Mouse (Mus musculus) left cerebral cortex, adult 2 months (tissue): ENCODE data around the gene Ric8a. TPM values are rescaled to one million over a fixed set of nuclear protein-coding genes. Genes with fewer than 3 reads are reported as not detected.

Experiments
- DNase-seq, 2 experiments: peaks; one replicate each; pipeline ENCODE4 v3.0.0; 2021 to 2022; ENCODE audit warnings: low spot score in 2 of 2, mixed read lengths in 1 of 2; ENCODE audit errors: extremely low spot score in 1 of 2
- H3K27ac ChIP-seq: fragments of 200-600 bp; 2 replicates; pipeline ENCODE4 v1.8.1; 2022
- H3K4me3 ChIP-seq: fragments of 200-600 bp; 2 replicates; pipeline ENCODE4 v1.8.1; 2022
- CTCF ChIP-seq: fragments of 200-600 bp; IDR thresholded peaks from 2 replicates; pipeline ENCODE4 v1.8.1; 2022; ENCODE audit warnings: antibody characterized with exemption, mild to moderate bottlenecking, moderate library complexity
- intact Hi-C: fragments of 180-260 bp; cut with DNase I; formaldehyde crosslinking; loops from one replicate; pipeline ENCODE4 v1.15.1; 2025
- total RNA-seq, 2 experiments: library from RNA; stranded (reverse); gene quantifications; 2 replicates each; pipeline ENCODE4 v1.2.3; 2021

Gene Ric8a
- total RNA-seq, 2 experiments from 2014 or later: 62.1 to 74.2 TPM

DNA sequence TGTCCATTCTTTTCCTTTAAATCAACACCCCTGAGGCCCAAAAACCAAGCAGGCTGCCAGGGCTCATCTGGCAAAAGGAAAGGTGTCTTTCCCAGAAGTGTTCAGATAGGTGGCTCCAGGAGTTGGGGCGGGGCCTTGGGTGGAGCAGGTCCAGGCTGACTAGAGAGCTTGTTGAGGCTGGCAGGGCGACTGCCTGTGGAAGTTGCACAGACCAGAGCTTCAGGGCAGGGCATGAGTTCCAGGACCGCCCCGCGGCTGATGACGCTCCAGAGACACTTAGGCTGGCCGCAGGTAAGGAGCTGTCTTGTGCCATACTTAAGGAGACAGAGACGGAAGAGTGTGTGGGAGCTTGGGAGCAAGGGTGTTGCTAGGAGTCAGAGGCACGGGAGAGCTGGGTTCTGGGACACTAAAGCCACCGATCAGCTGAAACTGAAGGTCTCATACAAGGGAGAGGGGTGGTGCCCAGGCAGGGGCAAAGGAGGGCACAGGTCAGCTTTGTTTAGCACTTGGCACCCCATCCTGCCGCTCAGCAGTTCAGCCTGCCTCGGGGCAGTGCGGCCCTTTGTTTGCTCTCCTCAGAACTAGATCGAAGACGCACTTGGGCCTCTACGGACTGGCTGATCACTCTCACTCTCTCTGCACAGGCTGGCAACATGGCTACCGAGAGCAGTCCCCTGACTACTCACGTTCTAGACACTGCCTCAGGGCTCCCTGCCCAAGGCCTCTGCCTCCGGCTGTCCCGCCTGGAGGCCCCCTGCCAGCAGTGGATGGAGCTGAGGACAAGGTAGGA, 21.6 kb upstream of the Ric8a start, which contains the start of gene Urah:
TSS of gene Urah (plus strand) at position 51 of the 790 bp plus-strand sequence.
- Histone ChIP-seq H3K4me3 (no peak within 1 kb of the TSS), H3K27ac (peak within 1 kb of the TSS; percentile 77)
- no peak for TF ChIP-seq CTCF
- DNase-seq: no peak
- intact Hi-C loops: no loop called here

DNA sequence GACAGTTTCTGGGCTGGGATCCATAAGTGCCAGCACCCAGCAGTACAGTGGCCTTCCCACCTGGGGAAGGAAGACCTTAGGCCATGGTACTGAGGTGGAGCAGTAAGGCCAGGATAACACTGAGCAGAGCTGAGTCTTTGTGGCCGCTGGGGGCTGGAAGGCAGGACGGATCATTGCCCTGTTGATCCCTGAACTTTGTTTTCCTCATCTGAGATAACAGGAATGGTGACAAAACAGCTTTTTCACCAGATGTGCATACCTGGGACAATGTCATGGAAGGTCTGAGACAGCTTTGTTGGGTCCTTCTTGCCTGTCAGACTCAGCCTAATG, 21.0 kb upstream of the Ric8a start:
- Histone ChIP-seq H3K27ac (peak overlapping the region; percentile 77), H3K4me3 (no peak overlapping the region)
- DNase-seq: no peak
- TF ChIP-seq CTCF: no peak
- intact Hi-C loops: no loop called here

DNA sequence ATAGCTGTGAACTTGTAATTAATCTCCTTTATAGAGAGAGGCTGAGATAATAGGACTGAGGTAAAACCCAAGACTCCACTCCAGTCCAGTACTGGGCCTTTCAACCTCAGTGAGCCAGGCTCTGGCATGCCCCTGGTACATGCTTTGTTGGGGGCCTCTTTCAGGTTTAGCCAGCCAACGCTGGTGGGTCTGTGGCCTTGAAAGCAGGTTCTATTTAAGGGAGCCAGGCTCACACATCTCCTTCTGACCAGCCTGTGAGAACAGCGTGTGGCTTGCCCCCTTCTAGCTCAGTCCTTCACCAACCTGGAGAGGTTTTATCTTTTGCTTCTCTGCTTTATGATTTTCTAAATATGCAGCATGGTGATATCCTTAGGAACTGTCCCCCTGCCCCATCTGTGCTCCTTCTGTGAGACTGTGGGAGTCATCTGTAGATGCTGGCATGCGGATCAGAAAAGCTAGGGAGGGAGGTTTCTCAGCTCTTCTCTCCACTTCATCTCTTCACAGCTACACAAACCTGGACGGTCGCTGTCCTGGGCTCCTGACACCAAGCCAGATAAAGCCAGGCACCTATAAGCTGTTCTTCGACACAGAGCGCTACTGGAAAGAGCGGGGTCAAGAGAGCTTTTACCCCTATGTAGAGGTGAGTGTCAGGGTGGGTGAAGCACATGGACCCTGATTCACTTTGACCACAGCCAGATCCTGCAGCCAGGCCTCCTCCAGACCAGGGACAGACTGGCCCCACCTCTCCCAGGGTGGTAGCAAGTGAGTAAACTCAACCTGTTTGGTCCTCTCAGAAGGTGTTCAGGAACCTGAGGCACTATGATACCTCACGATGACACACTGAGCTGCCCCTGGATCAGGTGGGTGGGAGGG, 20.3 kb upstream of the Ric8a start:
- DNase-seq: no peak
- H3K4me3 ChIP-seq: no peak overlapping the region
- H3K27ac ChIP-seq: peak overlapping the region; percentile 77
- no peak for TF ChIP-seq CTCF
- intact Hi-C loops: no loop called here

DNA sequence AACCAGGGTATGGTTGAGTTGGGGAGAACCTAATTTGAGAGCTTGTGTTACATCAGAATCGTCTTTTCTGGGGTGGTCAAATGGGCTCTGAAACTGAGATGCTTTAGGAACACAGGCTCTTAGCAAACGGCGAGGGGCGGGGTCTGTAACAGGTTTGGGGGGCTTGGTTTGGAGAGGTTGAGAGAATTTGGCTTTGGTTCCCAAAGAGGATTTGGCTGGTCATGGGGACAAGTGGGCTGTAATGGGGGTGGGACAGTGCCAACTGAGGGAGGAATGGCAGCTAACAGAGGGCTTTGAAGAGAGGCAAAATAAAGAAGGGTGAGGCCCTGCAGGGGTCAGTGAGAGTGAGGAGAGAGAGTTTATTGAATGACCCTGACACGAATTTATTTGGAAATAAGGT, 17.2 kb upstream of the Ric8a start:
- Histone ChIP-seq H3K4me3 (no peak overlapping the region), H3K27ac (no peak overlapping the region)
- no peak for DNase-seq
- no peak for TF ChIP-seq CTCF
- intact Hi-C loops: no loop called here

DNA sequence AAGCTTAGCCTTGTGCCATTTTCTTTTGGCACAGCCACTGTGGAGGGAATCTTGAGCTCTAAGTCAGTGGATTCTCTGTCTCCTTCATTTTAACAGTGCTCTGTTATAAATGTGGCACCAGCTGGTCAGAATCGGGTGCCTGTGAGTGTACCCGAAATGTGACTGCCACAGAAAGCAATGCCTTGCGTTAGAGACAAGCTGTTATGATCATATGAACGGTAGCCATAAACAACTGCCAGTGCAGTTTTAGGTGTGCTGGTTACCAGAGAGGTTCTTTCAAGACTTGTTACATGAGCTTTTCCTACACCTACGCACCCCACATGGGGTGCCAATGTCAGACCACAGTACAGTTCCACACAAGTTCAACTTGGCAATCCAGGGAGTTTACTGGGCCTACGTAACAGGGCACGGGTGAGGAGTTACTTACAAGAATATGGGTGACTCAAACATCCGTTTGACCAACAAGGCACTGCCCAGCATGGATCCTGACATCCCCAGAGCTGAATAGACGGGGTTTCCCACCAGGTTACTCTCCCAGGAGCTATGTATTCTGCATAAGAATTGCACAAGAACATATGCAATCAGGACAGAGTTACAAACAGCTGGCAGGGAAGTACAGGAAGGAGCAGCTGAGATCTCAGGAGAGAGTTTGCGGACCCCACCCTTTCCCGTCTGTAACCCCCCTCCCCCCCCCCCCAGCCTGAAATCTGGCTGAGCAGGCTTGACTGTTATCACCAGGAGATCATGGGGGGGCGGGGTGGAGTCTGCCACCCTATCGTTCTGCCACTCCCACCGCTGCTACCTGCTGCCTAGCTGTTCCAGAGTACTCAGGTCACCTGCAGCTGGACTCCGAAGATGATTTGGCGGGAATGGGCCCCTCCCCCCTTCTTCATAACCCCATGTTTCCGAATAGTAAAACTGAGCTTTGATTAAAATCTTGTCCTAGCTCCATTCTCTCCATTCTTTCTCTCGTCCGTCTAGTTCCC, 15.7 kb upstream of the Ric8a start:
- intact Hi-C loops: no loop called here
- Histone ChIP-seq H3K27ac (no peak overlapping the region), H3K4me3 (no peak overlapping the region)
- DNase-seq: no peak
- TF ChIP-seq CTCF: no peak

DNA sequence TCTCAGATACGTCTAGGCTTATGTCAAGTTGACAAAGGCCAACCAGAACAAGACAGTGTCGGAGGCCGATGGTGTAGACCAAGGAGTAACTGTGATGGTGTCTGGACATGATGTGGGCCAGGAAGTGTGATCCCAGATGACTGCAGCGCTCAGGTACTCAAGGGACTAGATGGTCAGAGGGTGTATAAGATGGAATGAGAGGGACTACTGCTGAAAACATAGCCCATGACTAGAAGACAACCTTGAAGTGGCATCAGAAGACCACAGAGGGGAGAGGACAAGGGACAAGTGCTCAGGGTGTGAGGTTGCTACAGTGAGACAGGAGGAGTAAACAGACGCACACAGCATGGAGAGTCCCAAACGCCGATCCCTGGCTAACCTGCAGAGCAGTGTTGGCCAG, 13.0 kb upstream of the Ric8a start:
- no peak for TF ChIP-seq CTCF
- Histone ChIP-seq H3K4me3 (no peak overlapping the region), H3K27ac (no peak overlapping the region)
- intact Hi-C loops: loop anchor here (1.0 kb wide), 1 partner anchor 59 kb away; no protein-coding TSS in a partner anchor
- DNase-seq: no peak

DNA sequence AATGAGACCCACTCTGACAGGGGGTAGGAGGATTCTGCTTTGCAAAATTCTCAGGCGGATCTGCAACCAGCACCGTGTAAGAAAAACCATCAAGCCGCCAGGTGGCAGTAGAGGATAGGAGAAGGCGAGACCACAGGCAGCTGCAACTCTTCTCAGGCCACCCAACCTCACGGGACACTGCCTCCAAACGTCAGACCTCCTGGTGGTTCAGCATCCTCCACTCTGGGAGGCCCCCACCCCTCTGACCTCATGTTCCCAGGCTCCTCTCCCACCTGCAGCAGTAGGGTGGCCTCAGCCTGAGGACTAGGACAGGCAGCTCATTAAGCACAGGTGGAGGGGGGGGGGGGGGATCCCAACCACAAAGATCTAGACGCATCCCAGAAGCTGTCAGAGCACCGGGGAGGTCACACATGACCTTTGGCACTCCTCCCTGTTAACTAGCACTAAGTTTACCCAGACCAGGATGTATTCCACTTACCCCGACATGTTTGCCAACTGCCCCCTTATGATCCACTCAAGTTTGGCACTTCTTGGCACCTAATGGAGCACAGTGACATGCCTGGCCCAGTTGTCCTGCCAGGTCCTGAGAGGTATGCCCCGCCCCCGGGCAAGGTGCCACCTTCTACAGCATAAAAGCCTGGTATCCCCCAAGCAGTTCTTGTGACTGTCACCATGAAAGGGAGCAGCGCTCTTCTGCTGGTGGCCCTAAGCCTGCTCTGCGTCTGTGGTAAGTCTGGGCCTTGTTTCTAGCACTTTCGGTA, 11.7 kb upstream of the Ric8a start, which contains the start of gene Scgb1c1:
TSS of gene Scgb1c1 (plus strand) at position 643 of the 761 bp plus-strand sequence.
- H3K4me3 ChIP-seq: no peak within 1 kb of the TSS
- intact Hi-C loops: loop anchor here (1.0 to 5.0 kb wide), 4 partner anchors 37 to 331 kb away; partner anchors contain the start of genes Psmd13 and Sirt3
- TF ChIP-seq CTCF: peak; percentile 89

DNA sequence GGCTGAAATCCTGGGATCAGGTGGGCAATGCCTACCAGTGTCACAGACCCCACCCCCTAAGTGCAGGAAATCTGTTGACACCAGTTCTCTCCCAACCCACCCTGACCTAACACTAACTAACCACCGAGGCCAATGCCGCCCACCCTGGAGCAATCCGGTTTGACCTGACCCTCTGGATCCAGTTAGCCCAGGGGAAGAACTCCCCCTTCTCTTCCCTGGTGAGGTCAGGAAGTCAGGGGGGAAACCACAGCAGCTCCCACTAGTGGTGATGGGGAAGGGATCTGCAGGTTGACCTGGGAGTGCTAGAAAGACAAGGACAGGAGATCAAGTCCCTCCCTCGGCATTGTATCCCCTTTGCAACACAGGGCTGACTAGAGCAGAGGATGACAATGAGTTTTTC, 11.1 kb upstream of the Ric8a start:
- no peak for DNase-seq
- no peak overlapping the region for H3K27ac ChIP-seq
- no peak for TF ChIP-seq CTCF
- intact Hi-C loops: loop anchor here (1.0 to 5.0 kb wide), 3 partner anchors 37 to 331 kb away; partner anchors contain the start of genes Psmd13 and Sirt3
- H3K4me3 ChIP-seq: no peak overlapping the region

More for the DNA sequence above, 11.7 kb upstream of the Ric8a start, which contains the start of gene Scgb1c1:
- DNase-seq: peak; percentile 86 to 93
- H3K27ac ChIP-seq: no peak within 1 kb of the TSS

DNA sequence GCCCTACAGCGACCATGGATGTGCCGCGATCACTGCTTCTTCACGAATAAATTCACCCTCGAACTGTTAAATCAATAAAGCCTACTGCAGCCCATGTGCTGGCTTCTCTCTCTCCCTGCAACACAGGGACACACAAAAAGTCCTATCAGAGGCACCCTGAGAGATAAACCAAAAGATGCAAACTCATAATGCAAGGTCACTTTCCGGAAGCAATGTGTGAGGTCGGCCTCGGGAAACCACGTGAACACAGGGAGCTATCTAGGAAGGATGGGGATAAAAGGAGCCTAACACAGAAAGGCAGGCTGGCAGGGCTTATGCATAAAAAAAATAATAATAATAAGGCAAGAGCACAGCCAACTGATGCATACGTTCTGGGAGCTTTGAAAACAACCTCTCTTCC, 10.1 kb upstream of the Ric8a start:
- no peak overlapping the region for H3K4me3 ChIP-seq
- no peak for DNase-seq
- TF ChIP-seq CTCF: no peak
- no peak overlapping the region for H3K27ac ChIP-seq
- intact Hi-C loops: loop anchor here (5.0 kb wide), 1 partner anchor 36 kb away; the partner anchor contains the start of genes Psmd13 and Sirt3
